Mouse (Mus musculus): Measurements from ENCODE around the gene Ehd1. TPM values are rescaled to one million over a fixed set of nuclear protein-coding genes. Genes with fewer than 3 reads are reported as not detected.

The Ehd1 gene
- polyA plus RNA-seq, 2 experiments: 38.0 to 81.6 TPM

- Histone ChIP-seq H3K4me3 (ENCODE audit: insufficient read depth in 1 of 2, low read depth in 2 of 2, low read length in 2 of 2) (no peak overlapping the region), H3K9ac (replicated peaks) (no peak overlapping the region), H3K4me2 (ENCODE audit: low read depth) (no peak overlapping the region), H3K36me3 (replicated peaks; ENCODE audit: control insufficient read depth, insufficient read depth, low read depth) (peaks cover 3% of the 10 kb centered on the region), H3K4me1 (replicated peaks; ENCODE audit: control insufficient read depth in 2 of 2, insufficient read depth in 2 of 2, low read length in 1 of 2) (peaks cover 0 to 4% of the 10 kb centered on the region in 2 experiments; a peak in 1 of 4 replicates), H3K27ac (no peak overlapping the region), H3K27me3 (ENCODE audit: control insufficient read depth, insufficient read depth, low read length) (no peaks in the 10 kb centered on the region), H3K9me3 (ENCODE audit: control insufficient read depth, low read length) (no peaks in the 10 kb centered on the region)
- WGBS (ENCODE audit: insufficient replicate concordance): 63% methylated on average over 2 of the region's 2 CpGs
- no peak for DNase-seq (ENCODE audit: low read depth in 3 of 3, low spot score in 3 of 3)
- TF ChIP-seq EP300 (IDR thresholded peaks at IDR 0.05; ENCODE audit: low read depth): no peak
- peak; percentile 53 for TF ChIP-seq CTCF (IDR thresholded peaks at IDR 0.05; ENCODE audit: low read depth)
- ATAC-seq (ENCODE audit: insufficient read depth): no peak
Observed at GRCm38 (mm10) chr19:6260428-6260827, 16.1 kb upstream of the Ehd1 start.

GRCm38 (mm10) chr19:6260946-6261345 is 15.6 kb upstream of the Ehd1 start:
- Histone ChIP-seq H3K36me3 (replicated peaks; ENCODE audit: control insufficient read depth, insufficient read depth, low read depth) (peaks cover 3% of the 10 kb centered on the region), H3K9me3 (ENCODE audit: control insufficient read depth, low read length) (no peaks in the 10 kb centered on the region), H3K4me3 (ENCODE audit: insufficient read depth in 1 of 2, low read depth in 2 of 2, low read length in 2 of 2) (no peak overlapping the region), H3K27me3 (ENCODE audit: control insufficient read depth, insufficient read depth, low read length) (no peaks in the 10 kb centered on the region), H3K4me1 (replicated peaks; ENCODE audit: control insufficient read depth in 2 of 2, insufficient read depth in 2 of 2, low read length in 1 of 2) (peaks cover 0 to 4% of the 10 kb centered on the region in 2 experiments; a peak in 1 of 4 replicates), H3K27ac (no peak overlapping the region), H3K9ac (replicated peaks) (no peak overlapping the region), H3K4me2 (ENCODE audit: low read depth) (no peak overlapping the region)
- TF ChIP-seq EP300 (IDR thresholded peaks at IDR 0.05; ENCODE audit: low read depth): no peak
- TF ChIP-seq CTCF (IDR thresholded peaks at IDR 0.05; ENCODE audit: low read depth): peak; percentile 69
- WGBS (ENCODE audit: insufficient replicate concordance): 76% methylated on average over 4 of the region's 4 CpGs
- ATAC-seq (ENCODE audit: insufficient read depth) (no peak), DNase-seq (ENCODE audit: low read depth in 3 of 3, low spot score in 3 of 3) (no peak)

GRCm38 (mm10) chr19:6261379-6261778 is 15.1 kb upstream of the Ehd1 start:
- Histone ChIP-seq H3K4me2 (ENCODE audit: low read depth) (no peak overlapping the region), H3K9ac (replicated peaks) (no peak overlapping the region), H3K27me3 (ENCODE audit: control insufficient read depth, insufficient read depth, low read length) (no peaks in the 10 kb centered on the region), H3K27ac (no peak overlapping the region), H3K4me1 (replicated peaks; ENCODE audit: control insufficient read depth in 2 of 2, insufficient read depth in 2 of 2, low read length in 1 of 2) (peaks cover 0 to 4% of the 10 kb centered on the region in 2 experiments; a peak in 1 of 4 replicates), H3K4me3 (ENCODE audit: insufficient read depth in 1 of 2, low read depth in 2 of 2, low read length in 2 of 2) (no peak overlapping the region), H3K9me3 (ENCODE audit: control insufficient read depth, low read length) (no peaks in the 10 kb centered on the region), H3K36me3 (replicated peaks; ENCODE audit: control insufficient read depth, insufficient read depth, low read depth) (peaks cover 3% of the 10 kb centered on the region)
- 84% methylated on average over 14 of the region's 14 CpGs for WGBS (ENCODE audit: insufficient replicate concordance)
- no peak for TF ChIP-seq CTCF (IDR thresholded peaks at IDR 0.05; ENCODE audit: low read depth)
- TF ChIP-seq EP300 (IDR thresholded peaks at IDR 0.05; ENCODE audit: low read depth): no peak
- no peak for ATAC-seq (ENCODE audit: insufficient read depth)
- DNase-seq (ENCODE audit: low read depth in 3 of 3, low spot score in 3 of 3): no peak

- no peak overlapping the region for H3K27ac ChIP-seq
- no peaks in the 10 kb centered on the region for H3K9me3 ChIP-seq (ENCODE audit: control insufficient read depth, low read length)
- H3K4me2 ChIP-seq (ENCODE audit: low read depth): no peak overlapping the region
- DNase-seq (ENCODE audit: low read depth in 3 of 3, low spot score in 3 of 3) (no peak), ATAC-seq (ENCODE audit: insufficient read depth) (no peak; the same call in 1 of the 2 replicates)
- 48% methylated on average over 7 of the region's 7 CpGs for WGBS (ENCODE audit: insufficient replicate concordance)
- H3K4me1 ChIP-seq (replicated peaks; ENCODE audit: control insufficient read depth in 2 of 2, insufficient read depth in 2 of 2, low read length in 1 of 2): peaks cover 0 to 4% of the 10 kb centered on the region in 2 experiments; a peak in 1 of 4 replicates
- no peak overlapping the region for H3K9ac ChIP-seq (replicated peaks)
- H3K27me3 ChIP-seq (ENCODE audit: control insufficient read depth, insufficient read depth, low read length): no peaks in the 10 kb centered on the region
- TF ChIP-seq EP300 (IDR thresholded peaks at IDR 0.05; ENCODE audit: low read depth): no peak
- peak; percentile 99 for TF ChIP-seq CTCF (IDR thresholded peaks at IDR 0.05; ENCODE audit: low read depth)
- H3K4me3 ChIP-seq (ENCODE audit: insufficient read depth in 1 of 2, low read depth in 2 of 2, low read length in 2 of 2): no peak overlapping the region
- peaks cover 3% of the 10 kb centered on the region for H3K36me3 ChIP-seq (replicated peaks; ENCODE audit: control insufficient read depth, insufficient read depth, low read depth)
Observed at GRCm38 (mm10) chr19:6262222-6262621, 14.3 kb upstream of the Ehd1 start.

GRCm38 (mm10) chr19:6262839-6263433 is 13.6 kb upstream of the Ehd1 start:
- WGBS (ENCODE audit: insufficient replicate concordance): 62% methylated on average over 8 of the region's 8 CpGs
- Histone ChIP-seq H3K9ac (replicated peaks) (no peak overlapping the region), H3K27ac (no peak overlapping the region), H3K4me2 (ENCODE audit: low read depth) (no peak overlapping the region; the same call in 1 of the 2 replicates), H3K9me3 (ENCODE audit: control insufficient read depth, low read length) (no peaks in the 10 kb centered on the region), H3K36me3 (replicated peaks; ENCODE audit: control insufficient read depth, insufficient read depth, low read depth) (peaks cover 3% of the 10 kb centered on the region), H3K4me3 (ENCODE audit: insufficient read depth in 1 of 2, low read depth in 2 of 2, low read length in 2 of 2) (peak overlapping the region; percentile 50 to 57), H3K27me3 (ENCODE audit: control insufficient read depth, insufficient read depth, low read length) (no peaks in the 10 kb centered on the region), H3K4me1 (replicated peaks; ENCODE audit: control insufficient read depth in 2 of 2, insufficient read depth in 2 of 2, low read length in 1 of 2) (peaks cover 0 to 4% of the 10 kb centered on the region in 2 experiments; a peak in 1 of 4 replicates)
- TF ChIP-seq EP300 (IDR thresholded peaks at IDR 0.05; ENCODE audit: low read depth) (no peak), CTCF (IDR thresholded peaks at IDR 0.05; ENCODE audit: low read depth) (no peak)
- DNase-seq (ENCODE audit: low read depth in 3 of 3, low spot score in 3 of 3) (no peak), ATAC-seq (ENCODE audit: insufficient read depth) (peak; percentile 63)

All from liver, embryonic 14.5 days (tissue).